Mouse (Mus musculus) stomach, embryonic 14.5 days (tissue): ENCODE measurements around the gene Ttc7b. TPM values are rescaled to one million over a fixed set of nuclear protein-coding genes. Genes with fewer than 3 reads are reported as not detected.

Experiments
- ATAC-seq: fragments of 200-750 bp; cut with Nextera tagmentation; 2 replicates; pipeline ENCODE4 v1.8.0; 2017; ENCODE audit warnings: low read depth, moderate TSS enrichment; ENCODE audit not compliant: insufficient number of reproducible peaks, insufficient read depth, low FRiP score
- H3K27ac ChIP-seq: fragments of 300-500 bp; sonication (generic); 2 replicates; pipeline ENCODE4 v1.5.1; 2014; ENCODE audit warnings: mild to moderate bottlenecking, low read length, moderate library complexity, mixed read lengths
- H3K27me3 ChIP-seq: fragments of 300-500 bp; sonication (generic); 2 replicates; pipeline ENCODE4 v1.6.1; 2014; ENCODE audit warnings: low read length, control low read depth, mixed read lengths; ENCODE audit not compliant: control insufficient read depth, insufficient read depth
- H3K36me3 ChIP-seq: fragments of 300-500 bp; sonication (generic); 2 replicates; pipeline ENCODE4 v1.6.1; 2014; ENCODE audit warnings: mild to moderate bottlenecking, control low read depth, low read length, moderate library complexity, mixed read lengths; ENCODE audit not compliant: control insufficient read depth, insufficient read depth
- H3K4me1 ChIP-seq: fragments of 300-500 bp; sonication (generic); 2 replicates; pipeline ENCODE4 v1.6.1; 2014; ENCODE audit warnings: low read length, control low read depth, mixed read lengths; ENCODE audit not compliant: control insufficient read depth, insufficient read depth
- H3K4me2 ChIP-seq: fragments of 300-500 bp; sonication (generic); replicated peaks from 2 replicates; pipeline ENCODE4 v1.6.1; 2014; ENCODE audit warnings: low read depth, low read length, control low read depth
- H3K4me3 ChIP-seq: fragments of 300-500 bp; sonication (generic); 2 replicates; pipeline ENCODE4 v1.5.1; 2014; ENCODE audit warnings: low read depth, low read length, control low read depth
- H3K9ac ChIP-seq: fragments of 300-500 bp; sonication (generic); replicated peaks from 2 replicates; pipeline ENCODE4 v1.6.1; 2014; ENCODE audit warnings: low read depth, mild to moderate bottlenecking, control low read depth, low read length, moderate library complexity, mixed read lengths
- H3K9me3 ChIP-seq: fragments of 300-500 bp; sonication (generic); 2 replicates; pipeline ENCODE4 v1.6.1; 2016; ENCODE audit warnings: low read depth, low read length, control low read depth; ENCODE audit not compliant: control insufficient read depth
- WGBS: fragments of 180-500 bp; shearing (Covaris S2); extraction: QIAGEN DNeasy Blood & Tissue Kit; methylation state at CpG from one replicate; pipeline ENCODE4 v1.1.7; 2014; 5-methylcytosine and 5-hydroxymethylcytosine counted together
- polyA plus RNA-seq: library from polyadenylated mRNA; unstranded; fragments of >200 nt; fragmentation: Nextera tagmentation; extraction: Ambion mirVana; gene quantifications from 2 replicates; pipeline ENCODE4 v1.2.1, GENCODE M21; 2014

The Ttc7b gene
- polyA plus RNA-seq, 1 experiment from 2014 or later: 6.4 TPM

- Histone ChIP-seq H3K27ac (no peak overlapping the region), H3K4me3 (no peak overlapping the region), H3K36me3 (no peaks in the 10 kb centered on the region), H3K9me3 (no peaks in the 10 kb centered on the region), H3K4me1 (peaks cover 36% of the 10 kb centered on the region), H3K4me2 (no peak overlapping the region), H3K9ac (no peak overlapping the region), H3K27me3 (no peaks in the 10 kb centered on the region)
- ATAC-seq: no peak
- WGBS: 87% methylated on average over 2 of the region's 2 CpGs
Measured at GRCm38 (mm10) chr12:100287565-100287964, 233.1 kb downstream of the Ttc7b start.

- Histone ChIP-seq H3K27me3 (no peaks in the 10 kb centered on the region), H3K9ac (no peak overlapping the region), H3K36me3 (no peaks in the 10 kb centered on the region), H3K9me3 (no peaks in the 10 kb centered on the region), H3K4me2 (no peak overlapping the region), H3K4me1 (peaks cover 22% of the 10 kb centered on the region), H3K4me3 (no peak overlapping the region), H3K27ac (peak overlapping the region; percentile 95; the same call in 1 of the 2 replicates)
- no peak for ATAC-seq
- 67% methylated on average over 1 of the region's 1 CpGs for WGBS
Measured at GRCm38 (mm10) chr12:100283283-100283682, 237.3 kb downstream of the Ttc7b start.

- H3K4me3 ChIP-seq: no peak overlapping the region
- 31% methylated on average over 8 of the region's 8 CpGs for WGBS
- no peak overlapping the region for H3K9ac ChIP-seq
- H3K27me3 ChIP-seq: no peaks in the 10 kb centered on the region
- H3K27ac ChIP-seq: peak overlapping the region; percentile 95
- H3K36me3 ChIP-seq: no peaks in the 10 kb centered on the region
- ATAC-seq: peak; percentile 87
- H3K4me2 ChIP-seq: 0 out of 2 replicates have a peak overlapping the region, but pooled peaks have one; percentile 12
- H3K4me1 ChIP-seq: peaks cover 18% of the 10 kb centered on the region
- H3K9me3 ChIP-seq: no peaks in the 10 kb centered on the region
Measured at GRCm38 (mm10) chr12:100282025-100282885, 238.4 kb downstream of the Ttc7b start.

- peaks cover 27% of the 10 kb centered on the region for H3K4me1 ChIP-seq
- no peak overlapping the region for H3K9ac ChIP-seq
- 59% methylated on average over 4 of the region's 4 CpGs for WGBS
- peak overlapping the region; percentile 95 for H3K27ac ChIP-seq
- H3K9me3 ChIP-seq: no peaks in the 10 kb centered on the region
- H3K36me3 ChIP-seq: no peaks in the 10 kb centered on the region
- no peak overlapping the region for H3K4me3 ChIP-seq
- peak; percentile 3; the same call in 1 of the 2 replicates for ATAC-seq
- no peak overlapping the region for H3K4me2 ChIP-seq
- no peaks in the 10 kb centered on the region for H3K27me3 ChIP-seq
Measured at GRCm38 (mm10) chr12:100280972-100281794, 239.4 kb downstream of the Ttc7b start.

GRCm38 (mm10) chr12:100279898-100280297 is 240.7 kb downstream of the Ttc7b start:
- H3K4me2 ChIP-seq: no peak overlapping the region
- WGBS: 66% methylated on average over 4 of the region's 4 CpGs
- no peak overlapping the region for H3K9ac ChIP-seq
- H3K9me3 ChIP-seq: no peaks in the 10 kb centered on the region
- H3K4me1 ChIP-seq: peaks cover 28% of the 10 kb centered on the region
- H3K36me3 ChIP-seq: no peaks in the 10 kb centered on the region
- H3K27ac ChIP-seq: no peak overlapping the region
- H3K4me3 ChIP-seq: no peak overlapping the region
- no peak for ATAC-seq
- H3K27me3 ChIP-seq: no peaks in the 10 kb centered on the region

- Histone ChIP-seq H3K4me1 (peaks cover 28% of the 10 kb centered on the region), H3K36me3 (no peaks in the 10 kb centered on the region), H3K4me2 (no peak overlapping the region), H3K9ac (no peak overlapping the region), H3K4me3 (no peak overlapping the region), H3K27me3 (no peaks in the 10 kb centered on the region), H3K27ac (no peak overlapping the region), H3K9me3 (no peaks in the 10 kb centered on the region)
- WGBS: 46% methylated on average over 8 of the region's 8 CpGs
- no peak for ATAC-seq
Measured at GRCm38 (mm10) chr12:100278358-100278757, 242.3 kb downstream of the Ttc7b start.

GRCm38 (mm10) chr12:100277534-100277905 is 243.1 kb downstream of the Ttc7b start:
- no peak for ATAC-seq
- Histone ChIP-seq H3K4me3 (no peak overlapping the region), H3K4me1 (peaks cover 24% of the 10 kb centered on the region), H3K27ac (no peak overlapping the region), H3K9ac (no peak overlapping the region), H3K27me3 (no peaks in the 10 kb centered on the region), H3K4me2 (no peak overlapping the region), H3K36me3 (no peaks in the 10 kb centered on the region), H3K9me3 (no peaks in the 10 kb centered on the region)
- WGBS: 86% methylated on average over 3 of the region's 3 CpGs

- peak; percentile 44; the same call in 1 of the 2 replicates for ATAC-seq
- no peak overlapping the region for H3K4me3 ChIP-seq
- no peak overlapping the region for H3K27ac ChIP-seq
Measured at GRCm38 (mm10) chr12:100276607-100277533, 243.8 kb downstream of the Ttc7b start.

More at GRCm38 (mm10) chr12:100276607-100277533, 243.8 kb downstream of the Ttc7b start:
- Histone ChIP-seq H3K4me1 (peaks cover 18% of the 10 kb centered on the region), H3K9me3 (no peaks in the 10 kb centered on the region), H3K9ac (no peak overlapping the region), H3K27me3 (no peaks in the 10 kb centered on the region), H3K4me2 (no peak overlapping the region), H3K36me3 (no peaks in the 10 kb centered on the region)
- WGBS: 36% methylated on average over 20 of the region's 20 CpGs
